Mouse (Mus musculus): ENCODE data around the gene Olfr370. TPM values are rescaled to one million over a fixed set of nuclear protein-coding genes. Genes with fewer than 3 reads are reported as not detected.
"Not testable (repeated sequence)": the region's sequence is repeated elsewhere in the genome, so short reads cannot be mapped to it uniquely, and the experiment has no call there.

The Olfr370 gene
- 0.04 TPM in 1 of 2 replicates, not detected in the other for polyA plus RNA-seq (2015; fragmentation: Nextera tagmentation; extraction: Ambion mirVana)

DNA sequence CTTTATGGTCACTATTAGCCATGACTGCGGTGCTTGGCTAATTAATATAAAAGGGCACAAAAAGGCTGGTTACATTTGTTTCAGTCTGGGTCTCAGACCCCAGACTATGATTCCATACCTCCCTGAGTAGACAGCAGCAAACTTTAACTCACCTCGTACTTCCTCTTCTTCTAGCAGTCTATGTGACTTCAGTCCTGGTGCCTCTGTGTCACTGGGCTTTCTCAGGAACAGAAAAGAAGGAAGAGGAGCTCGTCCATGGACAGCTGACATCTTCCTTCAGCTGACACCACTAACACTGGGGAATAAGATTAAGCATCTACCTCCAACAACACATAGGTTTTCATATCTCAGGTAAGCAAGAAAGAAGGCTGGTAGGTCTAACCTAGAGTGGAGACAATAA, at the start of gene Olfr370:
Gene Olfr370, plus strand, starts transcription at position 45 of the 400 bp plus-strand sequence.
- Histone ChIP-seq H3K27ac (no peak within 1 kb of the TSS), H3K4me1 (replicated peaks) (no peaks in the 10 kb centered on the region), H3K9ac (replicated peaks) (no peak within 1 kb of the TSS), H3K27me3 (no peaks in the 10 kb centered on the region), H3K4me3 (replicated peaks) (no peak within 1 kb of the TSS), H3K9me3 (no peaks in the 10 kb centered on the region), H3K36me3 (no peaks in the 10 kb centered on the region), H3K4me2 (replicated peaks) (no peak within 1 kb of the TSS)
- 78% methylated on average over 3 of the region's 3 CpGs for WGBS
- no peak for ATAC-seq

DNA sequence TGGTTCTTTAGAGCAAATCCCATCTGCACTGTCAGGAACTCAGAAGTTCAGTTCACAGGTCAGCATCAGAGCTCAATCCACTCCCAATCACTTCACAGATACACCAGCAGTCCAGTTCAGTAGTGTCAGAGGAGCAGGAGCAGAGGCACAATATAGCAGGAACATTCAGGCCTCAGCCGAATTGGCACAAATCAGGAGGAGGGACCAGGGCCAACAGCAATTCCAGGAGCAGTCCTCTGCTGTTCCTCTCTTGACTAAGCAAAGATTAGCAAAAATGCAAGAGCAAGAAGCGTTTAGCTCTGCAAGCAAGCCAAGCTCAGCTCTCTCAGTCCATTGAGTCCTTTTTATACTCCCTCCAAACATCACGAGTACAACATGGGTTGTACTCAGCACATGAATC, 23.9 kb upstream of the Olfr370 start:
- no peak overlapping the region for H3K9ac ChIP-seq (replicated peaks)
- H3K27me3 ChIP-seq: no peaks in the 10 kb centered on the region
- H3K4me2 ChIP-seq (replicated peaks): no peak overlapping the region
- H3K36me3 ChIP-seq: no peaks in the 10 kb centered on the region
- no peak for ATAC-seq
- H3K9me3 ChIP-seq: peaks cover 6% of the 10 kb centered on the region
- H3K27ac ChIP-seq: no peak overlapping the region
- no peak overlapping the region for H3K4me3 ChIP-seq (replicated peaks)
- H3K4me1 ChIP-seq (replicated peaks): no peaks in the 10 kb centered on the region
- 93% methylated on average over 3 of the region's 3 CpGs for whole genome bisulfite sequencing

DNA sequence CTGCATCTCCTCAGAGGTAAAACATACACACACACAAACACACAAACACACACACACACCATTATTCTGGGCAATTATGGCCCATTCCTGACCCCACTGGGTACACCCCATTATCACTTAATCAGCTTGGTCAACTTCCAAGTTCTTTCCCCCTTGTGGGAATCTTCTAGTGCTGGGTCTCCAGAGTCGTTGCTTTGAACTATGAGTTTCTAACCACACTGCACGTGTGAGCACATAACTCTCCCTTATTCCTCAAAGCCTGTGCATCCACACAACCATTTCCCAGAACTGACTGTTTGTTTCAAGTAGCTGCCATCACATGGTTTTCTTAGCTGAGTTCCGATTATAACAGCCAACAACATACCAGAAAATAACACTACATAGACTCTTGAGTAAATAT, 15.1 kb upstream of the Olfr370 start:
- Histone ChIP-seq H3K27ac (no peak overlapping the region), H3K4me1 (replicated peaks) (no peaks in the 10 kb centered on the region), H3K4me2 (replicated peaks) (no peak overlapping the region), H3K4me3 (replicated peaks) (no peak overlapping the region), H3K9me3 (0 out of 2 replicates have a peak, but pooled peaks cover 2% of the 10 kb centered on the region), H3K9ac (replicated peaks) (no peak overlapping the region), H3K36me3 (no peaks in the 10 kb centered on the region), H3K27me3 (no peaks in the 10 kb centered on the region)
- ATAC-seq: no peak
- 84% methylated on average over 3 of the region's 3 CpGs for WGBS

DNA sequence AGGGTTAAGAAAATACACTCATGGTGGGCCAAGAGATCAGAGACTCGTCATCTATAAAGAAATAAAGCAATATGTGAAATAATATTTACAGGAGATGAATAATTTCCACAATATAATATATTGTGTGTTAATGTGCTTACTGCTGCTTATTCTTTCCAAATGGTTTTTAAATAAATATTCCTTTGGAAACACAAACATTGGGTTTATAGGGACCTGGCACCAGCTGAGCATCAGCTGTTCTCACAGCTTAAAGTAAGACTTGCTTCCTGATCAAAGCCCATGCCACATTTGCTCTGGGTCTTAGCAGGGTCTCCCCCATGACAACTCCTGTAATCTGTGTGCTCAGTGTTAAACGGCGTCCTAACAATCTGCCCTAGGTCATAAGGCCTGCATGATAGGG, 14.7 kb upstream of the Olfr370 start:
- WGBS: 75% methylated on average over 3 of the region's 3 CpGs
- not testable (repeated sequence) for H3K9ac ChIP-seq (replicated peaks); H3K27ac ChIP-seq; H3K4me2 ChIP-seq (replicated peaks); H3K4me1 ChIP-seq (replicated peaks); H3K4me3 ChIP-seq (replicated peaks); ATAC-seq; H3K27me3 ChIP-seq; H3K9me3 ChIP-seq; H3K36me3 ChIP-seq

DNA sequence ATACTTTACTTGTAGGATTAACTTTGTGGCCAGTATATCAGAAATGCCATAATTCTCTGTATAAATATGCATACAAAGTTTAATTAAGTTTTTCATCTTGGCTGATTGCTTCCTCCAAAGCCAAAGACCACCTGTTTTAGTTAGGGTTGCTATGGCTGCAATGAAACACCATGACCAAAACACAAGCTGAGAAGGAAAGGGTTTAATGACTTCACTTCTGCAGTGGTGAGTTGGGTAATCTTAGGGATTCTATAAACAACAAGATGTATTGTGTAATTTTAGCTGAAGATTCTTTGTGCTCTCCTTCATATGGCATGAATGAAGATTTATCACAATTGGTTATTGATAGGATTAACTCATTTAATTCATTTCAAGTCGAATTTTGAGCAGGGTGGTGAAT, 14.3 kb upstream of the Olfr370 start:
- Histone ChIP-seq H3K4me1 (replicated peaks) (no peaks in the 10 kb centered on the region), H3K9ac (replicated peaks) (no peak overlapping the region), H3K27ac (no peak overlapping the region), H3K4me3 (replicated peaks) (no peak overlapping the region), H3K27me3 (no peaks in the 10 kb centered on the region), H3K4me2 (replicated peaks) (no peak overlapping the region), H3K9me3 (0 out of 2 replicates have a peak, but pooled peaks cover 2% of the 10 kb centered on the region), H3K36me3 (no peaks in the 10 kb centered on the region)
- ATAC-seq: no peak
- WGBS: 49% methylated on average over 1 of the region's 1 CpGs

DNA sequence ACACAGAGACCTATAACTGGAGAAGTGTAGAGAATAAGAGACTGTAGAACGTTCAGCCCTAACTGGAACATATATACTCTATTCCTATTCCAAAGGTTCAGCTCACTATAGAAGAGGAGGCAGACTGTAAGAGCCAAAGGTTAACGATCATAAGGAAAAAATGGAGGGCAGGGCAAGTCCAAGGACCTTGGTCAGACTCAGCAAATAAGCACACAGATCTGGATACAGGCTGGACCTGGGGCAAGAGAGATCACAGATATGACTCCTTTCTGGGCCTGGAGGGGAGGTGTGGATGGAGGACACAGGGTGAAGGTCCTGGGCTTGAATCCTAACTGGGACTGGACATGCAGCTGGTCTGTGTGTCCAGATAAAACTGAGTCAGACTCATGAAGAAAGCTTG, 778 bp upstream of the Olfr370 start:
- no peak for ATAC-seq
- 89% methylated on average over 2 of the region's 2 CpGs for WGBS

DNA sequence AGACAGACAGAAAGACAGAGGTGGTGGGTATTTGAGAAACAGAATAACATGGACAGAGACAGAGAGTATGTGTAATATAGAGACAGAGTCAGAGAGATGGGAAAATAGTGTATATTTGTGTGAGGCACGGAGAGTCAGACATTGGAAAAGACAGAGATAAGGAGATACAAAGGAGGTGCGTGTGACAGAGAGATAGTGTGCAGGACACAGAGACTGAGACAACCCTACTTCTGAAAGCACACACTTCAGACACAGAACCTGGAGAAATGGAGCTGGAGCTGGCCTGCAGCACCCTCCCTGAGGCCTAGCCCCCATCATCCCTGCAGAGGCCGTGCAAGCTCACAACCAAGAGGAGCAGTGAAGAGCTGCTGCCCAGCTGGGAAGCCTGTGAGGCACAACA, 27.1 kb downstream of the Olfr370 start:
- 91% methylated on average over 3 of the region's 3 CpGs for WGBS
- H3K4me1 ChIP-seq (replicated peaks): peaks cover 7% of the 10 kb centered on the region
- no peaks in the 10 kb centered on the region for H3K9me3 ChIP-seq
- no peaks in the 10 kb centered on the region for H3K27me3 ChIP-seq
- no peak overlapping the region for H3K4me2 ChIP-seq (replicated peaks)
- no peak overlapping the region for H3K9ac ChIP-seq (replicated peaks)
- H3K27ac ChIP-seq: no peak overlapping the region
- no peak overlapping the region for H3K4me3 ChIP-seq (replicated peaks)
- ATAC-seq: no peak
- no peaks in the 10 kb centered on the region for H3K36me3 ChIP-seq

More for the DNA sequence above, 778 bp upstream of the Olfr370 start:
- Histone ChIP-seq H3K4me1 (replicated peaks) (no peaks in the 10 kb centered on the region), H3K4me2 (replicated peaks) (no peak overlapping the region), H3K36me3 (no peaks in the 10 kb centered on the region), H3K27me3 (no peaks in the 10 kb centered on the region), H3K9ac (replicated peaks) (no peak overlapping the region), H3K9me3 (no peaks in the 10 kb centered on the region), H3K27ac (no peak overlapping the region), H3K4me3 (replicated peaks) (no peak overlapping the region)

DNA sequence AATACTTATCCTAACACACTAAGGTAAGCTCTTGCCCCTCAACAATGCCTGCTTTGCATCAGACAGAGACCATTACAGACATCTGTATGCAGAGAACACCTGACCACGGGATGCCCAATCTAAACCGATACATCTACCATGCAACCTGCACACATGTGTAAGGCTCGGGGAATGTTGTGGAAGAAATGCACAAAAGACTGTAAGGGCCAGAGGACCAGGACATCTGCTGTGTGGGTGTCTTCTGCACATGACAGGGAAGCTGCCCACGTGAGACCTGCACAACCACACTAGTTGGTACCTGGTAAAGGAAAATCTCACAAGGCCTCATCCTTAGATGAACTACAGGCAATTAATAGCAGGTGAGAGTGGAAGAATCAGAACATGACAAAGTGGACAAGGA, 27.7 kb downstream of the Olfr370 start:
- no peaks in the 10 kb centered on the region for H3K27me3 ChIP-seq
- H3K27ac ChIP-seq: no peak overlapping the region
- peaks cover 12% of the 10 kb centered on the region for H3K4me1 ChIP-seq (replicated peaks)
- no peaks in the 10 kb centered on the region for H3K9me3 ChIP-seq
- H3K9ac ChIP-seq (replicated peaks): no peak overlapping the region
- no peaks in the 10 kb centered on the region for H3K36me3 ChIP-seq
- WGBS: 70% methylated on average over 4 of the region's 4 CpGs
- H3K4me2 ChIP-seq (replicated peaks): no peak overlapping the region
- ATAC-seq: no peak
- no peak overlapping the region for H3K4me3 ChIP-seq (replicated peaks)

DNA sequence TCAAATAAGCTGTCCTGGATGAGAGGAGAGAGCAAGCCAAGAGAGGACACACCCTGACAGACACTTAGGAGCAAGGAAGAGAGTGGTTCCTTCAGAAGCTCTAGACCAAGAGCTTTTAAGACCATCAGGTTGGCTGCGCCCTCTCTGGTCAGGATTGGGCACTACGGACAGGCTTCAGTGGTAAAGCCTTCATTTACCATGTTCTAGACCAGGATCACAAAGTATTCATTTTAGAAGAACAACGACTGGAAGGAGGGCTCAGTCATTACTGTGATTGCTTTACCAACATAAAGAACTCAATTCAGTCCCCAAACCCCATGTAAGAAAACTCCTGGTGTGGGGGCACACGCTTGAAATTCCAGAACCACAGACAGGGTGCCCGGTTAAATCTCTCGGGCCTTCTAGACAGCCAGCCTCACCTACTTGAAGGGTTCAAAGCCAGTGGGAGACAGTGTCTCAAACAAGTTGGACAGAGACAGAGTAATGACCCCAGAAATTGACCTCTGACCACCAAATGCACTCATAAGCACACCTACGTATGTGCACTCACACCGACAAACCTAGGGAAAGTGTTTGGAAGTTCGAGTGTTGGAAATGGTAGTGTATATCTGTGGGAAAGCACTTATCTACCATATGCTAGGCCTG, 30.3 kb downstream of the Olfr370 start:
- Histone ChIP-seq H3K36me3 (peaks cover 19% of the 10 kb centered on the region), H3K4me2 (replicated peaks) (0 out of 2 replicates have a peak overlapping the region, but pooled peaks have one; percentile 75), H3K27me3 (no peaks in the 10 kb centered on the region), H3K9me3 (no peaks in the 10 kb centered on the region), H3K4me1 (replicated peaks) (peaks cover 23% of the 10 kb centered on the region), H3K27ac (no peak overlapping the region), H3K4me3 (replicated peaks) (no peak overlapping the region; the same call in 1 of the 2 replicates), H3K9ac (replicated peaks) (no peak overlapping the region)
- WGBS: 72% methylated on average over 9 of the region's 9 CpGs
- ATAC-seq: no peak; the same call in none of the 2 replicates

DNA sequence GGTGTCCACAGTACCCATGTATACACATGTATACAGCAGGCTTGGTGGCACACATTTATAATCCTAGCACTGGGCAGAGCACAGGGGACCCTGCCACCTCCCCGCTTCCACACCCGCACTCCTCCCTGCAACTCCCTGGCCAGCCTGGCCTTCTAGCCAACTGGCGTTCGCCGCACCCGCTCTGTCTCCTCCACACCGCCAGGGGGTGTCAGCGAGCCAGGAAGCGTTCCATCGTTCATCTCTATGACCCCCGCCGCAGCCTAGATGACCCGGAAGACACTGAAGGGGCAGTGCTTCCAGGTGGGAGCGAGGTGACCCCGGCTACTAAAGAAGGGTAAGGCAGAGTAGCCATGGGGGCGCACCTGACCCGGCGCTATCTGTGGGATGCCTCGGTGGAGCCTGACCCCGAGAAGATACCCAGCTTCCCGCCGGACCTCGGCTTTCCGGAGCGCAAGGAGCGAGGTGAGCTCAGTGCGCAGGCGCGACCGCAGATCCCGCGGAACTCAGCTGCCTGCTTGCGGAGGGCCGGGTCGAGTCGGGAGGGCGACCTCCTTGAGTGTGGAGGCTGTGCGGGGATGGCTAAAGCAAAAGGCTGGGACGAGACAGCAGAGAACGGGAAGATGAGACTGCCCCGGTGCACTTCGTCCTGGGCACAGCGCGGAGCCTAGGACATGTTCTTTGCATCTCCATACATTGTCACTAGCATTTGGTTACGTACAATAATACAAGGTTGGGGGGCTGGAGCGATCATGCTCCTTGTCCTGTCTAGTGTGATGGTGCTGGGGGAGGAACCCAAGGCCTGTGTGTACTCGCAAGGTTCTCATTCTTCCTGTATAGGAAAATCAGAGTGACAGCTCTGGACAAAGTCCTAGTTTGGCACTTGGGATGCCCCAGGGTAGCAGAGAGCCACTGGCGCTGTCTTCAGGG, 31.2 kb downstream of the Olfr370 start, which contains the start of gene Ndufb7:
Gene Ndufb7, plus strand, starts transcription at position 203 of the 927 bp plus-strand sequence.
- Histone ChIP-seq H3K9ac (replicated peaks) (peak within 1 kb of the TSS; percentile 83), H3K36me3 (peaks cover 28% of the 10 kb centered on the region), H3K4me3 (replicated peaks) (peak within 1 kb of the TSS; percentile 78), H3K4me1 (replicated peaks) (peaks cover 23% of the 10 kb centered on the region), H3K27ac (peak within 1 kb of the TSS; percentile 76), H3K27me3 (no peaks in the 10 kb centered on the region), H3K9me3 (no peaks in the 10 kb centered on the region), H3K4me2 (replicated peaks) (peak within 1 kb of the TSS; percentile 75)
- peak; percentile 95 for ATAC-seq
- under 1% methylated on average over 48 of the region's 48 CpGs for WGBS

DNA sequence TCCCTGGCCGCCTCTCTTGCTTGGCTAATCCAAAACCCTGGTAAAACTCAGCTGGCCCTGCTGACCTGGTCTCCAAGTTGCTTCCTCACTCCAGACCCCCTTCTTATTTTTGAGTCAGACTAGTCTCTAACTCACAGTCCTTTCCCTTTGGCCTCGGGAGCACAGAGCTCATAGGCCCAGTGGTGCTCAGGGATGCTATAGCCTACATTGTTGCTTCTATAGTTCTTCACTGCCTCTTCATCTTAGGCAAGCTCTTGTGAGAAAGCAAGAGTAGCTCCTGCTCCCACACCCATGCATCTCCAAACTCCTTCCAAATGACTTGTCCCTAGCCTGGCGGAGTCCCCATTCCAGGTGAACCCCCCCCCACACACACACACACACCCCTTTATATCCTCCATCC, 32.1 kb downstream of the Olfr370 start:
- WGBS: 63% methylated on average over 3 of the region's 3 CpGs

DNA sequence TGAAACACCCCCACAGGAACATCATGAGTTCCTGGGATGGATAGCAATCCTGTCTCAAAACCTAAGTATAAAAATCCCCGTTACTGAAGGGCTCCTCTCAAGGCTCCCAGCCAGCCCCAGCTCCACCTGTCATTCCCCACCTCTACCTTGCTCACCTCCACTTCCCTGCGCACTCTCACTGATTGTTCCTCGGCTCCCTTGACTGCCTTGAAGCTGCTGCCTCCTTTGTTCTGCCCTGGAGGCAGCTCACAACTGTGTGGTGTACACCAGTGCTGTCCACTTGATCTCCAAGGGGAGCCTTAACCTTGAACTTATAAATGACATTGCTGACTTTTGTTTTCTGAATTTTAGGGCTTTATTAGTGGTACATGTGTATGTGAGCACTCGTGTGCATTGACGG, 32.5 kb downstream of the Olfr370 start:
- peak overlapping the region; percentile 75 for H3K4me2 ChIP-seq (replicated peaks)
- peak overlapping the region; percentile 78 for H3K4me3 ChIP-seq (replicated peaks)
- no peak for ATAC-seq
- no peaks in the 10 kb centered on the region for H3K27me3 ChIP-seq
- no peak overlapping the region for H3K27ac ChIP-seq
- H3K36me3 ChIP-seq: peaks cover 42% of the 10 kb centered on the region
- H3K4me1 ChIP-seq (replicated peaks): peaks cover 23% of the 10 kb centered on the region
- H3K9me3 ChIP-seq: no peaks in the 10 kb centered on the region
- H3K9ac ChIP-seq (replicated peaks): peak overlapping the region; percentile 83
- 74% methylated on average over 5 of the region's 5 CpGs for WGBS

More for the DNA sequence above, 32.1 kb downstream of the Olfr370 start:
- no peaks in the 10 kb centered on the region for H3K9me3 ChIP-seq
- no peak overlapping the region for H3K27ac ChIP-seq
- H3K36me3 ChIP-seq: peaks cover 37% of the 10 kb centered on the region
- peaks cover 23% of the 10 kb centered on the region for H3K4me1 ChIP-seq (replicated peaks)
- peak overlapping the region; percentile 75 for H3K4me2 ChIP-seq (replicated peaks)
- H3K4me3 ChIP-seq (replicated peaks): peak overlapping the region; percentile 78
- H3K9ac ChIP-seq (replicated peaks): peak overlapping the region; percentile 83
- no peak for ATAC-seq
- H3K27me3 ChIP-seq: no peaks in the 10 kb centered on the region
